Mouse (Mus musculus): Measurements from ENCODE around the gene Abcf3. TPM values are rescaled to one million over a fixed set of nuclear protein-coding genes. Genes with fewer than 3 reads are reported as not detected.

The Abcf3 gene
- total and polyA plus RNA-seq, 3 experiments = 46.5 to 79.6 TPM; not detected in 1

GRCm38 (mm10) chr16:20557381-20557780 lies 9.0 kb downstream of the Abcf3 start:
- H3K4me1 ChIP-seq (ENCODE audit: control insufficient read depth in 1 of 2, insufficient read depth in 2 of 2, low read length in 2 of 2) = no peaks in the 10 kb centered on the region
- TF ChIP-seq CHD1 (IDR thresholded peaks at IDR 0.05; ENCODE audit: low read depth, low read length) (no peak), TBP (IDR thresholded peaks at IDR 0.05; ENCODE audit: low read depth, low read length) (no peak), JUND (IDR thresholded peaks at IDR 0.05; ENCODE audit: low read depth, low read length) (no peak), TAL1 (IDR thresholded peaks at IDR 0.05; ENCODE audit: low read length) (no peak)
- H3K27ac ChIP-seq (ENCODE audit: control insufficient read depth, low read depth, low read length) = no peak overlapping the region
- H3K9me3 ChIP-seq (replicated peaks; ENCODE audit: insufficient read depth, low read length) = no peaks in the 10 kb centered on the region
- H3K4me3 ChIP-seq (ENCODE audit: control insufficient read depth in 1 of 2, insufficient read depth in 1 of 2, low read depth in 2 of 2, low read length in 2 of 2) = no peak overlapping the region
- DNase-seq (ENCODE audit: low read depth, low spot score) = no peak
- H3K36me3 ChIP-seq (ENCODE audit: control insufficient read depth in 1 of 2, insufficient read depth in 2 of 2, low read length in 2 of 2) = peaks cover 0 to 21% of the 10 kb centered on the region in 2 experiments; a peak in 2 of 4 replicates
- H3K27me3 ChIP-seq (ENCODE audit: control insufficient read depth in 1 of 2, insufficient read depth in 2 of 2, low read length in 2 of 2) = no peaks in the 10 kb centered on the region
- H3K79me2 ChIP-seq (ENCODE audit: control insufficient read depth, insufficient read depth, low read length, poor library complexity) = no peaks in the 10 kb centered on the region
- H3K9ac ChIP-seq (ENCODE audit: control insufficient read depth, low read depth, low read length, poor library complexity, severe bottlenecking) = no peak overlapping the region

GRCm38 (mm10) chr16:20565075-20565474 lies 16.7 kb downstream of the Abcf3 start:
- Histone ChIP-seq H3K4me3 (ENCODE audit: control insufficient read depth in 1 of 2, insufficient read depth in 1 of 2, low read depth in 2 of 2, low read length in 2 of 2) (no peak overlapping the region), H3K9me3 (replicated peaks; ENCODE audit: insufficient read depth, low read length) (no peaks in the 10 kb centered on the region), H3K9ac (ENCODE audit: control insufficient read depth, low read depth, low read length, poor library complexity, severe bottlenecking) (no peak overlapping the region), H3K79me2 (ENCODE audit: control insufficient read depth, insufficient read depth, low read length, poor library complexity) (no peaks in the 10 kb centered on the region), H3K4me1 (ENCODE audit: control insufficient read depth in 1 of 2, insufficient read depth in 2 of 2, low read length in 2 of 2) (peaks cover 0 to 8% of the 10 kb centered on the region in 2 experiments; a peak in 2 of 4 replicates), H3K36me3 (ENCODE audit: control insufficient read depth in 1 of 2, insufficient read depth in 2 of 2, low read length in 2 of 2) (peaks cover 2 to 4% of the 10 kb centered on the region in 2 experiments; a peak in 3 of 4 replicates), H3K27me3 (ENCODE audit: control insufficient read depth in 1 of 2, insufficient read depth in 2 of 2, low read length in 2 of 2) (no peaks in the 10 kb centered on the region), H3K27ac (ENCODE audit: control insufficient read depth, low read depth, low read length) (no peak overlapping the region)
- TF ChIP-seq GATA1 (IDR thresholded peaks at IDR 0.05; ENCODE audit: low read depth, low read length) (no peak), POLR2AphosphoS5 (IDR thresholded peaks at IDR 0.05; ENCODE audit: borderline replicate concordance, low read depth, low read length) (no peak), ELF1 (IDR thresholded peaks at IDR 0.05; ENCODE audit: low read depth, low read length) (no peak), MYB (IDR thresholded peaks at IDR 0.05; ENCODE audit: low read depth, low read length) (no peak), HCFC1 (IDR thresholded peaks at IDR 0.05; ENCODE audit: low read depth, low read length) (no peak), NRF1 (IDR thresholded peaks at IDR 0.05; ENCODE audit: insufficient read depth, low read depth, low read length, poor library complexity, severe bottlenecking) (no peak)
- peak; percentile 53 for DNase-seq (ENCODE audit: low read depth, low spot score)

- no peak for TF ChIP-seq SIN3A (IDR thresholded peaks at IDR 0.05; ENCODE audit: low read length)
- TF ChIP-seq MAFK (IDR thresholded peaks at IDR 0.05; ENCODE audit: borderline replicate concordance, low read depth, low read length) = no peak
- TF ChIP-seq UBTF (IDR thresholded peaks at IDR 0.05; ENCODE audit: borderline replicate concordance, insufficient read depth, low read depth, low read length) = no peak
- TF ChIP-seq MAX (IDR thresholded peaks at IDR 0.05; ENCODE audit: low read length) = no peak
- TF ChIP-seq KAT2A (conservative IDR thresholded peaks at IDR 0.05; ENCODE audit: low read depth, low read length) = no peak
- TF ChIP-seq CTCF (IDR thresholded peaks at IDR 0.05 in 2 of 3, conservative IDR thresholded peaks at IDR 0.05 in 1 of 3; ENCODE audit: control insufficient read depth in 1 of 3, insufficient read depth in 1 of 3, low read depth in 2 of 3, low read length in 3 of 3, poor library complexity in 1 of 3, severe bottlenecking in 1 of 3) = no peak
- no peak for TF ChIP-seq ZMIZ1 (IDR thresholded peaks at IDR 0.05; ENCODE audit: low read depth, low read length)
- no peak for TF ChIP-seq SMC3 (IDR thresholded peaks at IDR 0.05; ENCODE audit: low read depth, low read length)
- no peak for TF ChIP-seq USF2 (IDR thresholded peaks at IDR 0.05; ENCODE audit: borderline replicate concordance in 1 of 2, insufficient read depth in 1 of 2, low read depth in 1 of 2, low read length in 2 of 2)
- TF ChIP-seq MAZ (IDR thresholded peaks at IDR 0.05; ENCODE audit: low read depth, low read length) = no peak
- TF ChIP-seq MEF2A (IDR thresholded peaks at IDR 0.05; ENCODE audit: extremely low read depth, insufficient replicate concordance, low read depth, low read length, poor library complexity, severe bottlenecking) = no peak
- no peak for TF ChIP-seq RAD21 (IDR thresholded peaks at IDR 0.05; ENCODE audit: low read depth, low read length)
- TF ChIP-seq JUND (IDR thresholded peaks at IDR 0.05; ENCODE audit: low read depth, low read length) = no peak
- Histone ChIP-seq H3K4me3 (ENCODE audit: control insufficient read depth in 1 of 2, insufficient read depth in 1 of 2, low read depth in 2 of 2, low read length in 2 of 2) (no peak within 1 kb of the TSS), H3K79me2 (ENCODE audit: control insufficient read depth, insufficient read depth, low read length, poor library complexity) (no peaks in the 10 kb centered on the region), H3K9me3 (replicated peaks; ENCODE audit: insufficient read depth, low read length) (no peaks in the 10 kb centered on the region), H3K9ac (ENCODE audit: control insufficient read depth, low read depth, low read length, poor library complexity, severe bottlenecking) (no peak within 1 kb of the TSS), H3K27me3 (ENCODE audit: control insufficient read depth in 1 of 2, insufficient read depth in 2 of 2, low read length in 2 of 2) (peaks cover 0 to 4% of the 10 kb centered on the region in 2 experiments; a peak in 2 of 4 replicates), H3K27ac (ENCODE audit: control insufficient read depth, low read depth, low read length) (no peak within 1 kb of the TSS), H3K36me3 (ENCODE audit: control insufficient read depth in 1 of 2, insufficient read depth in 2 of 2, low read length in 2 of 2) (peaks cover 0 to under 1% of the 10 kb centered on the region in 2 experiments; a peak in 2 of 4 replicates), H3K4me1 (ENCODE audit: control insufficient read depth in 1 of 2, insufficient read depth in 2 of 2, low read length in 2 of 2) (peaks cover 0 to 6% of the 10 kb centered on the region in 2 experiments; a peak in 2 of 4 replicates)
- DNase-seq (ENCODE audit: low read depth, low spot score) = no peak
Measured at GRCm38 (mm10) chr16:20589366-20589938, 41.1 kb downstream of the Abcf3 start, which contains the start of gene Vwa5b2. Gene Vwa5b2 (plus strand): TSS chr16:20589471.

All from MEL (cell line).